Mouse (Mus musculus) erythroblast, embryonic 14.5 days (primary cell): ENCODE measurements around the gene Astn2.

Experiments
- GATA1 ChIP-seq: IDR thresholded peaks from 2 replicates; pipeline ENCODE4 v1.6.1; 2012; ENCODE audit warnings: low read length, inconsistent platforms, mixed read lengths
- TAL1 ChIP-seq: IDR thresholded peaks from 3 replicates; pipeline ENCODE4 v1.6.1; 2012; ENCODE audit warnings: low read length, inconsistent platforms, mixed read lengths

DNA sequence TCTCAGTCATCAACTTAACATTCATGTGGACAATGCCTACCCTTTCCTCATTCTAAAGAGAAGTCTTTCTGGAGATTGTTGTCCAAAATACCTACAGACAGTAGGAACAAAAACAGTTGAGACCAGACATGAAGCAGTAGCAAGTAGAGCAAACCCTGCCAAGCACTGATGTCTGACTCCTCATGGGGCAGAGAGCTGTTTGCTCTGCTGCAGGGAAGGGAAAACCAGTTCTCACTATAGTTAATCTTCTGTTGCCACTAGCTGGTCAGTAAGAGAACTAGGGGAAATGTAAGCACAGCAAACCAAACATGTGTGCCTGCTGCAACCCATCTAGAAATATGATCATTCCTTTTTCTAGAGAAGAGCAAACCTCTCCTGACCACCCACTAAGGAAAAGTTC lies 7.2 kb downstream of the Astn2 start:
- TF ChIP-seq TAL1 (no peak), GATA1 (no peak)
